Mouse (Mus musculus) neural tube, embryonic 10.5 days (tissue): Measurements from ENCODE around the gene Slc22a20.

ENCODE experiments used
- DNase-seq: peaks from one replicate; pipeline ENCODE4 v3.0.0-alpha.2; 2017; ENCODE audit warnings: low spot score; ENCODE audit errors: extremely low spot score

Slc22a20 gene

GRCm38 (mm10) chr19:5990033-5990432 is 4.1 kb upstream of the Slc22a20 start:
- DNase-seq = no peak

GRCm38 (mm10) chr19:5989585-5989984 is 3.6 kb upstream of the Slc22a20 start:
- DNase-seq = no peak

GRCm38 (mm10) chr19:5988815-5989452 is 3.0 kb upstream of the Slc22a20 start:
- DNase-seq = peak; percentile 74

GRCm38 (mm10) chr19:5988027-5988814 is 2.3 kb upstream of the Slc22a20 start:
- no peak for DNase-seq

GRCm38 (mm10) chr19:5980477-5980876 is 5.5 kb downstream of the Slc22a20 start:
- DNase-seq = no peak

GRCm38 (mm10) chr19:5977717-5978116 is 8.2 kb downstream of the Slc22a20 start:
- no peak for DNase-seq

- DNase-seq = no peak
These were observed 10.3 kb downstream of the Slc22a20 start for GRCm38 (mm10) chr19:5975676-5976075.

GRCm38 (mm10) chr19:5975112-5975511 is 10.8 kb downstream of the Slc22a20 start:
- DNase-seq = no peak

- no peak for DNase-seq
These were observed 18.3 kb downstream of the Slc22a20 start for GRCm38 (mm10) chr19:5967664-5968063.

GRCm38 (mm10) chr19:5966786-5967185 is 19.2 kb downstream of the Slc22a20 start:
- DNase-seq = no peak

- no peak for DNase-seq
These were observed 20.0 kb downstream of the Slc22a20 start for GRCm38 (mm10) chr19:5965910-5966309.

GRCm38 (mm10) chr19:5965280-5965679 is 20.7 kb downstream of the Slc22a20 start:
- DNase-seq = peak; percentile 75

GRCm38 (mm10) chr19:5964804-5965203 is 21.1 kb downstream of the Slc22a20 start:
- no peak for DNase-seq

GRCm38 (mm10) chr19:5963883-5964562 is 21.9 kb downstream of the Slc22a20 start, which contains the start of gene Pola2:
Gene Pola2, minus strand, starts transcription at chr19:5964202.
- peak; percentile 89 for DNase-seq

GRCm38 (mm10) chr19:5962651-5963050 is 23.3 kb downstream of the Slc22a20 start:
- DNase-seq = no peak

GRCm38 (mm10) chr19:5957371-5957770 is 28.6 kb downstream of the Slc22a20 start:
- no peak for DNase-seq

GRCm38 (mm10) chr19:5956685-5957084 is 29.3 kb downstream of the Slc22a20 start:
- DNase-seq = peak; percentile 83

- no peak for DNase-seq
These were observed 30.0 kb downstream of the Slc22a20 start for GRCm38 (mm10) chr19:5955704-5956670.

GRCm38 (mm10) chr19:5954936-5955335 is 31.0 kb downstream of the Slc22a20 start:
- no peak for DNase-seq

- no peak for DNase-seq
These were observed 31.8 kb downstream of the Slc22a20 start for GRCm38 (mm10) chr19:5954031-5954710.
